Mouse (Mus musculus): ENCODE data around the gene Crp. TPM values are rescaled to one million over a fixed set of nuclear protein-coding genes. Genes with fewer than 3 reads are reported as not detected.

The Crp gene
- polyA plus RNA-seq, 1 experiment, result not detected

DNA sequence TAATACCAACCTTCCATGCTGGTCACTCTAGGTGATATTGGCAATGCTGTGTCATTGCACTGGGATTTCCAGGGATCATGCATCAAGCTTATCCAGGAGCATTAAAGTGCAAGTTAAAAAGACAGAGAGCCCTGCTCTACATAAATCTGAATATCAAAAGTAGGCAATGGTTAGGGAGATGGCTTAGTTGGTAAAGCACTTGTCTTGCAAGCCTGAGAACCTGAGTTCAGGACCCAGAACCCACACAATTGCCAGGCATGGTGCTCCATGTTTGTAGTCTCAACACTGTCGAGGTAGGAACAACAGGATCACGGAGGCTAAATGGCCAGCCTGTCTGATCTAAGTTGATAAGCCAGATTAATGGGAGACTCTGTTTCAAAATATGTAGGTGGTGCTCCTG lies 3.5 kb downstream of the Crp start:
- TF ChIP-seq GATA1 (IDR thresholded peaks at IDR 0.05; ENCODE audit: low read length), result no peak

DNA sequence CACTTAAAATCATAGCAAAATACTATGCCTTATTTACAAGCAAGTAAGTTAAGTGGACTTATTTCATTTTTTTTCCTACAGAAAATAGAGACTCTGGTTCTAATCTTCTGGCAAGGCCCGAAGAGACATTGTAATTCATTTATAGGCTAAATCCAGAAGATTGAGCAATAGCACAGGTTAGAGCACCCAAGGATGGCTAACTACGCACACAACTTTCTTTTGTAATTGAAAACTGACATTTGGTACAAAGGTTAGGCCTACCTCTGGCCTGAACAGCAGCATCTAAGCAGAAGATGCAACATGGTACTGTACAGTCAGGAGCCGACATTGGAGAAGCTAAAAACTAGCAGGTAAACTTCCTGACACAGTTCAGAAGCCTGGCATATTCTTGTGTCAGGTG lies 4.0 kb downstream of the Crp start:
- TF ChIP-seq GATA1 (IDR thresholded peaks at IDR 0.05; ENCODE audit: low read length), result no peak

DNA sequence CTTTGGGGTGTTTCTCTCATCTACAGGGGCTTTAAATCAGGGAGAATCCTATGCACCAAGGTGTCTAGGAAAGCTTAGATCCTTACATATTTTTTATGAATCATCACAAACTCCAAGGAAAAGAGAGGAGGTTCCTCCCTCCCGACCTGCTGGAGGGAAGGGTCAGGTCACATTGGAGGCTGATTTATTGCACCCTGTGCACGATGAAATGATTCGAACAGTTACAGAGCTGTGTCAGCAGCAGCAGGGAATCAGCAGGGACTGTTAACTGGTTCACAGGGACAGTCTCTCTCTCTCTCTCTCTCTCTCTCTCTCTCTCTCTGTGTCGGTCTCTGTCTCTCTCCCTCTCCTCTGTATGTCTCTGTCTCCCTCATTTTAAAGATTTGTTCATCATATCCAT lies 6.9 kb downstream of the Crp start:
- TF ChIP-seq GATA1 (IDR thresholded peaks at IDR 0.05; ENCODE audit: low read length), result no peak

DNA sequence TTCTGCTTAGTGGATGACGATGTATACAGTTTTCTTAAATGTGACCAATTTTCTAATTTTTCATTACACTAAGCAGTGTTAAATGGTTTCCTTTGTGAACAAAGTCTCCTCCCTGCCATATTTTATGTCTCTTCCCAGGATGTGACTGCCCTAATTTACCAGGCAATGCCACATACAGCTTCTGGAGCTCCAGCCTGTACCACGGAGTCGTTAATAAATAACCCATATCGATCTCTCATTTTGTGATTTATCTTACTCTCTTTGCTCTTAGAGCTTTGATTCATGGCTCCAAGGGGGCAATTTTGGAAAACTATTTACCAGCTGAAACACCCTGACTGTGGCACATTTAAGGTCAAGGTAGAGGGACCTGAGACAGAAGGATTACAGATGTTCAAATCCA lies 8.4 kb downstream of the Crp start:
- TF ChIP-seq GATA1 (IDR thresholded peaks at IDR 0.05; ENCODE audit: low read length), result no peak

DNA sequence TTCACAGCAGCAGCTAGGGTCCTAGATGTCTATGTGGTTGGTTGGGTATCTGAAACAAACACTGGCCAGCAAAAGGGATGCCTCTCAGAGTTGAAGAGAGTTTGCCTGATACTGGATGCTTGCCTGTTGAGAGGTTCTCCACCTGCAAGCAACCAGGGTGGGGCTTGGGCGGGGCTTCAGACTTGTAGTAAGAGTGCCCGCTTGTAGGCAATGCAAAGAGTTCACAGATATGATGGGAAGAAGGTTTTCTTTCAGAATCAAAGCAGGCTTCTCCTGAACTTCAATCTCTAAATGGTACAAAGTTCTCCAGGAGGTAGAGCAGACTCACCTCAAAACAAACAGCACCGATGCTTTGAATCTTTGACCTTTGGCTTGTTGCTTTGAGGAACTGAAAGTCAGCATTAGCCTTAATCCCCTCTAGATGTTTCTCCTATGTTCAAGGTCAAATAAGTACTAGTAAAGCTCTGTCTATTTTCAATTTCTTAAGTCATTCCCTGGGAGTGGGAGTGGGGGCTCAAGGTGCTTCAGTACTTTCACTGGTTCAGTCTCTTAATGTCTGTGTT lies 12.0 kb downstream of the Crp start:
- no peak for TF ChIP-seq GATA1 (IDR thresholded peaks at IDR 0.05; ENCODE audit: low read length)

DNA sequence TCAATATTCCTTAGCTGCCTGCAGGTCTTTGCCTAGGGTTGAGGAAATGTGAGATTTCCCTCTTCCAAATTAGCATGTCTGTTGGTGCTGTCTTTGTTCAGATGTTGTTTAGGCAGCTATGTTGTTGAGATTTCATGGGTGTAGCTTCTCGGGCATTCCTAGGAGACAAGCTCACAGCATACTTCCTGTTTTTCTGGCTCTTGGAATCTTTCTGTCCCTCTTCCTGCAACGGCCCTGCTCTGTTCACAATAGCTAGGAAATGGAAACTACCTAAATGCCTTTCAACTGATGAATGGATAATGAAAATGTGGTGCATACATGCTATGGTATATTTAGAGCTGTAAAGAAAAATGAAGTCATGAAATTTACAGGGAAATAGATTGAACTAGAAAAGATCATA lies 13.5 kb downstream of the Crp start:
- no peak for TF ChIP-seq GATA1 (IDR thresholded peaks at IDR 0.05; ENCODE audit: low read length)

DNA sequence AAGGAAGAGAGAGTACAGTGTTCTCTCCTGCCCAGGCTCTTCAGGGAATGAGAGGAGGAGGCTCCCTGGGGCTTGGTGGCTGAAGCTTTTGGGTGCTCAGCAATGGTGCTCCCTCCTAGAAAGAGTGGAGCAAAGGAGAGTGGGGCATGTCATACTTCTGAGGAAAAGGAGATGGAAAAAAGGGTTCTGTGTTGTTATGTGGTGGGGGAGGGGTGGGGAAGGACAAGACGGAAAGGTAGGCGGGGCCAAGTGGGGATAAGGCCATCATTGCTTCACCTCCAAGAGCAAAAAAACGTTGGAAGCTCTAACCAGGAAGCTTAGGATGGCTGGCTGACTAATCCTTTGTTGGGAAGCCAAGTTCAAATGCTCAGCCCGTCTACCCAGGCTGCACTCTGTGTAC lies 14.1 kb downstream of the Crp start:
- no peak for TF ChIP-seq GATA1 (IDR thresholded peaks at IDR 0.05; ENCODE audit: low read length)

DNA sequence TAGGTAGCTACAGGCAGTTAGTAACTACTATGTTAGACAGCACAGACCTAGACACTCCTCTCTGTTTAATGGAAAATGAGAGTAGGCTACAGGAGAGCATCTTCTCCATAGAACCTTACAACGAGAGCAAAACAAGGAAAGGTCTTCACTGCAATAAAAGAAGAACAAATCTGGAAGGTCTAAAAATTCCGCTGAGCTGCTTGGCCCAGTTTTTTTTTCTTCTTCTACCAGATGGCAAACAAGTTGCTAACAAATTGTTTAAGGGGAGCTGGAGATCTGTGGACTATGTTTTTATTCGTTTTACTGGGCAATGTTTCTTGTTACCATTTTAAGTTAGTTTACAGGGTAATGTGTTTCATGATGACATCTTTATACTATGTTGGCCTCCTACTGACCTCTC lies 53.4 kb downstream of the Crp start:
- no peak for TF ChIP-seq GATA1 (IDR thresholded peaks at IDR 0.05; ENCODE audit: low read length)

DNA sequence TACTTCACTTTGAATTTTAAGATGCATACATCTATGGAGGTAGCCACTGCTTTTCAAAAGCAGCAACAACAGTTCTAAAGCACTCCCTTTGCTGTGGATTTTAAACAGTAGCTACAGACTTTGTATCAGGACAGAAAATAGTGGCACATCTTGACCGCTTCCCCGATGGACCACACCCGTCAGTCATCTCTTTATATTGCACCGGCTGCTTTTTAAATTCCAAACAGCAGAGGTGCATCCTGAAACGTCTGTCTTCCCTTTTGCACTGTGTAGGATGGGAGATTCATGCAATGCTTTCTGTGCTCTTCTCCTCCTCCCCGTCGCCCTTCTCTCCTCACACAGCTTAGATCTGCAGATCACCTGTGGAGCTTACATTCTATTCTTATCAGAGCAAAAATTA lies 57.3 kb downstream of the Crp start:
- no peak for TF ChIP-seq GATA1 (IDR thresholded peaks at IDR 0.05; ENCODE audit: low read length)

DNA sequence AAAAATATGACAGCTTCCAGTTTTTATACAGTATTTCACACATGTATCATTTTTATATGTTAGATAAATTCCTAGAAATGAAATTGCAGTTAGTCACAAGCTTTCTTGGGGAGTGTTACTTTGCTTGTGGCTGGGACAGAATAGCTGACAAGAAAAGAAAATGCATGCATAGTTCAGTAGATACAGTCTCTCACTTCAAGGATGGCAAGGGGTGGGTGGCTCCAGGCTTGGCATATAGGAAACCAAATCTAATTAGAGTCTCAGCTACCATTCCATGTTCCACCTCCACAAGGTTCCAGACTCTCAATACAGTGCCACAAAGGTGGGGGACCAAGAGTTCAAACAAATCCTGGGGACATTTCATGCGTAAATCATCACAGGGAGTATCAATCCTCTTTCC lies 61.7 kb downstream of the Crp start:
- TF ChIP-seq GATA1 (IDR thresholded peaks at IDR 0.05; ENCODE audit: low read length), result no peak

DNA sequence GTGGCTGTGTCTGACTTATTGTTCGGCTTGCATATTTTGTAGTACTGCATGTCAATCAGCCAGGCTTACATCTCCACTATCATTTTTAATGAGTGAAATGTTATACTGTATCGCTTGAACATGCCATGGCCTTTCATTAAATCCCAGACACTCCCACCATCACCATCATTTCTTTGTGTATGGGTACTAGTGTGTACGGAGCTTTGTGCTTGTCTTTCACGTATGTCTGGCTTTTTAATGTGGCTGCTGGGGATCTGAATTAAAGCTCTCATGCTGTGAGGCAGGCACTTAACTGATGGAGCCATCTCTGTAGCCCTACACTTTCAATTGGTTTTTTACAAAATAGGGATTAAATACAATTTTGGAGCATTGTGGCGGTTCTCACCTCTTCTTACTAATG lies 81.3 kb downstream of the Crp start:
- TF ChIP-seq GATA1 (IDR thresholded peaks at IDR 0.05; ENCODE audit: low read length), result no peak

DNA sequence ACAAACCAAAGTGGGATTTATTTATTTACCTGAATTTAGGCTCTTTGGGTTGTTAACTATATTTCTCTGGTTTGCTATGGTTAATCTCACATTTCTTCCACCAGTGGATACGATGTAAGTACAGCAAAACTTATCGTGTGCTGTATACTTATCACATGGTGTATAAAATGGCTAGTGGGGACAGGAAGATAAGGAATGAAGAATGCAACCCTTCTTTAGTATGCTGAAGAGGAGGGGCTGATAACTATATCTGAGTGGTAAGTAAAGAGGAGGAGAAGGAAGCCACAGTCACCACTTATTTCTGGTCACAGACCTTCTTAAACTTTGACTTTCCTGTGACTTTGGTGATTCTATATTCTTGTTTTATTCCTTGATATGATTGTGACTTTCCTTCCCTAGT lies 87.5 kb downstream of the Crp start:
- TF ChIP-seq GATA1 (IDR thresholded peaks at IDR 0.05; ENCODE audit: low read length), result no peak

DNA sequence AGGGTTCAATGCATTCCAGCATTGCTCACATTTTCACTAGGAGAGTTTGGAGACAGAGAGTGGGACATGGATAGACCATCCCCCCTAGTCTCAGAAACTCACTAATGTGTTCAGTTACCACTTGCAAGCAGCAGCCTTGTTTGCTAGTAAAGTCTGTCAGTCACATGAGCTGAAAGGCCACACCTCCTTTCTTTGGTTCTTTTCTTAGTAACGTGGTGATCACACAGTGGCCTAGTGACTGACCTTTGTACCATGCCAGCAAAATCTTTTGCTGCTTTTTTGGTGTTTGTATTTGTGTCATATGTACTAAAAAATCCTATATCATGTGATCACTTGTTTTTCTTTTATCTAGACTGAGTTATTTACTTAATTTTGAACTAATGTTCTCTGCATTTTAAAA lies 88.0 kb downstream of the Crp start:
- no peak for TF ChIP-seq GATA1 (IDR thresholded peaks at IDR 0.05; ENCODE audit: low read length)

DNA sequence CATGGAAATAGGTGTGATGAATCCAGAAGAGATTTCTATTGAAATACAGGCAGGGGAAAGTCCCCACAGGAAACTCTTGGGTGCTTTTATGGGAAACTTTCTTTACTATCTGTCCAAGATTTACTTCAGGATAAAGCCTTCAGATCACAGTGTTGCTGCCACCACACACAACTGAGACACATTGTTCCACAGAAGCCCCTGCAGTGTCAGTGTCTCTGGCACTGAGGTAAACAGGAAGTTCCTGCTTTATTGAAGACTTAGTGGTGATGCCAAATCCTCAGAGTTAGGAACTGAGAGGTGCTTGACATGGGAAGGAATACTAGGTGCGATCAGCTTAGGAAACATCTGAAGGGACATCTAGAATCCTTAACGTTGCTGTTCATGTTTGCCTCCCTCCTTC lies 131.1 kb downstream of the Crp start:
- TF ChIP-seq GATA1 (IDR thresholded peaks at IDR 0.05; ENCODE audit: low read length), result no peak

DNA sequence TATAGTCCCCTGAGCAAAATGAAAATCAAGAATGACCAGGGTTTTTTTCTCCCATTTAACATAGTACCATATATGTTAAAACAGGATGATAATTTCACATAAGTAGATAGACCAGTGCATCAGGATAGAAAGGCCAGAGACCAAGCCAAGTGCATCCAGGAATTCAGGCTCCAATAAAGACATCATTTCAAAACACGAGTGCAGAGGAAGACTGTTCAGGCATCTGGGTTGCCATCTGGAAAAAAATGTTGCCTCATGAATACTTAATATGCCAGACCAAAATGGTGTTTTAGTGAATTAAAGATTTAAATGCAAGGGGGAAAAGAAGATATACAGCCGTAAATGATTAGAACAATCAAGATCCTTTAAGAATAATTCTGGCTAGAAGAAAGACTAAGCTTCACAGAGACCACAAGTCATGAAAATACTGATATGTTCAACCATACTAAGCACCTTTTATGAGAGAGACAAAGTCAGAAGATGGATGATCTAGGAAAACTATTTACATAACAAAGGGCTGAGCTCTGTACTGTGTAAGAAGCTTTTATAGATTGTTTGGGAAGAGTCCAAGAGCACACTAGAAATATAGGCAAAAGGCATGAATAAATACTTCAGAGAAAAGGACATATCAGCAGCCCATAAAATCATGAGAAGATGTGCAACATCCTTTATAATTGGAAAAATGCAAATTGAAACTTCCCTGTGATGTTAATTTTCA lies 149.3 kb downstream of the Crp start:
- no peak for TF ChIP-seq GATA1 (IDR thresholded peaks at IDR 0.05; ENCODE audit: low read length)

DNA sequence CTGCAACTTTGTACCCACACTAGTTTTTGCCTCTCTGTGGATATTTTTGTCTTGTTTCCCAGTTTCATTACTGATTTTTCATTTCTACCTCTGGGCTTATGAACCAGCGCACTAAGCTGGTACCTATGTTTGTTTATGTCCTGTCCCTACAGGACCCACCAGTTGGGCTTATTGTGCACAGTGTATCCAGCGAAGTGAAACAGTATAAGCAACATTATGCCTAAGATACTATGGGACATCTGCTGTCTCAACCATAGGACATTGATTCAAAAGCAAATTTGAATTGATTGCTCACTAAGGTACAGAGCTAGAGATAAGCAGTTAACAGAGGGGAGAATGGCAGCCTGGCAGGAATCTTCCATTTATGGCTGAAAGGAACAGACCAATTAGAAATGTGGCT lies 150.3 kb downstream of the Crp start:
- no peak for TF ChIP-seq GATA1 (IDR thresholded peaks at IDR 0.05; ENCODE audit: low read length)

DNA sequence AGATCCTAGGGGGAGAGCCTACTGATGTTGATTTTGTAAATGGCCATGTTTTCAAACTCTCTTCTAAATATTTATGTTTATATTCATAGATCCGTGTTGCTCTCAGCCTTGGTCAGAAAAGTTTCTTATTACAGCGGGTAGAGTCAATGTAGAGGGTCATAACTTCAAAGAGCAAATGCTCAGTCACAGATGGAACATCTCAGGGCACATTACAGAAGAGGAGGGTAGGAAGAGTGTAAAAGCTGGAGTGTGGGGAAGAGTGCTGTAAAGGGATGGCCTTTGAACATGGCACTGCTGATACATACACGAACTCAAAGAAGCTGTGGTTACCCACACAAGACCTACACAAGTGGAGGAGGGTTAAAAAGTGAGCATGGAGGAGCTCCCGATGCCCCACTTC lies 177.4 kb downstream of the Crp start:
- no peak for TF ChIP-seq GATA1 (IDR thresholded peaks at IDR 0.05; ENCODE audit: low read length)

DNA sequence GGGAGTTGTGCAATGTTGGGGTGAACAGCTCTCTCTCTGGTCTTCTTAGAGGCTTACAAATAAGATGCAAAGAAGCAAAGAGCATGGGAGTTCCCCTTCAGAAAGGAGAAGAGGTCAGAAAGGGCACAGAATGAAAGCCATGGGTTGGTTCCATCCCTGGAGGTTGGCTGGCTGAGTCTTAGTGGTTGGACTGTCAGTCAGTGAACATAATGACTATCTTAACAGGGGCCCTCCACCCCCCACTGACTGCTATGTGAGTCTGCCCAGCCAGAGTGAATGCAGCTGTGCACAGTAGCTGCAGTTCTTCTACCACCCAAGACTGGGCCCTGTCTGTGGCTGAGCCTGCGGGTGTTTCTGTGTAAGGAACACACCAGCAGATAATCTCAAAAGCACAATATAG lies 178.8 kb downstream of the Crp start:
- TF ChIP-seq GATA1 (IDR thresholded peaks at IDR 0.05; ENCODE audit: low read length), result no peak

Other genes starting within 250 kb of the Crp start
- not detected in 2 replicates for gene Slamf9, start 222.7 kb upstream of the Crp start, polyA plus RNA-seq (2012)
- not detected in 2 replicates for gene Igsf9, start 216.3 kb upstream of the Crp start, polyA plus RNA-seq (2012)
- 837 and 1,350 TPM in 2 replicates for gene Tagln2, start 198.0 kb upstream of the Crp start, polyA plus RNA-seq (2012)
- gene Cfap45, start 177.3 kb upstream of the Crp start, polyA plus RNA-seq (2012), result 0.03 and 0.09 TPM in 2 replicates
- gene Vsig8, start 142.1 kb upstream of the Crp start, polyA plus RNA-seq (2012), result not detected in 2 replicates
- gene Slamf8, start 107.5 kb upstream of the Crp start, polyA plus RNA-seq (2012), result not detected in 2 replicates
- not detected in 2 replicates for gene Fcrl6, start 95.5 kb upstream of the Crp start, polyA plus RNA-seq (2012)
- gene Dusp23, start 65.1 kb upstream of the Crp start, polyA plus RNA-seq (2012), result not detected in 2 replicates
- not detected in 2 replicates for gene Apcs, start 197.0 kb downstream of the Crp start, polyA plus RNA-seq (2012)